Mouse (Mus musculus) kidney, adult 2 months (tissue): ENCODE measurements around the gene Eps15.

Experiments used
- CTCF ChIP-seq: fragments of 200-500 bp; conservative IDR thresholded peaks from 2 replicates; pipeline ENCODE4 v1.5.1; 2011; ENCODE audit warnings: low read depth, mild to moderate bottlenecking, control low read depth, low read length, moderate library complexity, mixed read lengths; ENCODE audit not compliant: insufficient read depth, insufficient read length
- POLR2A ChIP-seq: fragments of 200-500 bp; IDR thresholded peaks from one replicate; pipeline ENCODE4 v1.6.1; 2011; ENCODE audit warnings: low read depth, low read length, control low read depth

DNA sequence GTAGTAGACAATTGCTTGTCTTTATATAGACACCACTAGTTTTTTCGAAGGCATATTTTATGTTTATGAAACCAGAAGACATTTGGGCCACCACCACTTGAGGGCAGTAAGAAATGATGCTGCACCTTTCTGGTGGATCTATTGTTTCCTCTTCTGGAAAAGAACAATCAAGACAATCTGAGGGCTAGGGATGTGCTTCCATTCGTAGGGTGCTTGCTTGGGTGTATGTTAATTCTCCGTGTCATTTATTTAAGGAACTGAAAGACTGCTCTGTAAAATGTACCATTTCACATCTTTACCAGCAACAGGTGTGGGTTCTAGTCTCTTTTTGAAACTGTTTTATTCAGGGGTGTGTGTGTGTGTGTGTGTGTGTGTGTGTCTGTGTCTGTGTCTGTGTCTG, 11.2 kb upstream of the Eps15 start:
- TF ChIP-seq CTCF = no peak
- TF ChIP-seq POLR2A = no peak
